Mouse (Mus musculus): Measurements from ENCODE around the gene Rpl36. TPM values are rescaled to one million over a fixed set of nuclear protein-coding genes. Genes with fewer than 3 reads are reported as not detected.

Rpl36 gene
- polyA plus RNA-seq, 1 experiment = 4,005 TPM

- Histone ChIP-seq H3K79me2 (ENCODE audit: control insufficient read depth, insufficient read depth) (peaks cover 20% of the 10 kb centered on the region), H3K79me3 (ENCODE audit: low read depth) (no peaks in the 10 kb centered on the region), H3K27me3 (ENCODE audit: control insufficient read depth, insufficient read depth, insufficient read length) (no peaks in the 10 kb centered on the region), H3K36me3 (ENCODE audit: control insufficient read depth, insufficient read depth) (peaks cover 80% of the 10 kb centered on the region), H3K4me3 (ENCODE audit: insufficient read depth, poor library complexity, severe bottlenecking) (no peak overlapping the region), H3ac (ENCODE audit: control insufficient read depth, insufficient read length, low read depth) (no peak overlapping the region)
- TF ChIP-seq MYOD1 (IDR thresholded peaks at IDR 0.05; ENCODE audit: control insufficient read depth, insufficient read length, low read depth) (no peak), MAX (IDR thresholded peaks at IDR 0.05) (no peak), CTCF (IDR thresholded peaks at IDR 0.05; ENCODE audit: control insufficient read depth, insufficient read depth, insufficient read length) (no peak), FOSL1 (IDR thresholded peaks at IDR 0.05; ENCODE audit: insufficient read depth, low read length, poor library complexity, severe bottlenecking) (no peak), CEBPB (IDR thresholded peaks at IDR 0.05; ENCODE audit: low read depth) (no peak), MYOG (IDR thresholded peaks at IDR 0.05; ENCODE audit: control insufficient read depth, extremely low read depth, insufficient read length) (no peak)
Measured at GRCm38 (mm10) chr17:56604070-56604380, 9.2 kb upstream of the Rpl36 start.

- H3K4me3 ChIP-seq (ENCODE audit: insufficient read depth, poor library complexity, severe bottlenecking) = no peak overlapping the region
- no peak overlapping the region for H3ac ChIP-seq (ENCODE audit: control insufficient read depth, insufficient read length, low read depth)
- TF ChIP-seq CEBPB (IDR thresholded peaks at IDR 0.05; ENCODE audit: low read depth) (no peak), MYOG (IDR thresholded peaks at IDR 0.05; ENCODE audit: control insufficient read depth, extremely low read depth, insufficient read length) (no peak), FOSL1 (IDR thresholded peaks at IDR 0.05; ENCODE audit: insufficient read depth, low read length, poor library complexity, severe bottlenecking) (no peak), USF1 (IDR thresholded peaks at IDR 0.05; ENCODE audit: low read depth) (no peak), CTCF (IDR thresholded peaks at IDR 0.05; ENCODE audit: control insufficient read depth, insufficient read depth, insufficient read length) (no peak), MYOD1 (IDR thresholded peaks at IDR 0.05; ENCODE audit: control insufficient read depth, insufficient read length, low read depth) (no peak), MAX (IDR thresholded peaks at IDR 0.05) (no peak)
- H3K79me2 ChIP-seq (ENCODE audit: control insufficient read depth, insufficient read depth) = peaks cover 23% of the 10 kb centered on the region
- H3K27me3 ChIP-seq (ENCODE audit: control insufficient read depth, insufficient read depth, insufficient read length) = no peaks in the 10 kb centered on the region
- no peaks in the 10 kb centered on the region for H3K79me3 ChIP-seq (ENCODE audit: low read depth)
- peaks cover 76% of the 10 kb centered on the region for H3K36me3 ChIP-seq (ENCODE audit: control insufficient read depth, insufficient read depth)
Measured at GRCm38 (mm10) chr17:56604422-56604821, 8.8 kb upstream of the Rpl36 start.

GRCm38 (mm10) chr17:56605431-56605830, 7.8 kb upstream of the Rpl36 start:
- no peaks in the 10 kb centered on the region for H3K27me3 ChIP-seq (ENCODE audit: control insufficient read depth, insufficient read depth, insufficient read length)
- no peak overlapping the region for H3K4me3 ChIP-seq (ENCODE audit: insufficient read depth, poor library complexity, severe bottlenecking)
- peaks cover 29% of the 10 kb centered on the region for H3K79me2 ChIP-seq (ENCODE audit: control insufficient read depth, insufficient read depth)
- H3K79me3 ChIP-seq (ENCODE audit: low read depth) = no peaks in the 10 kb centered on the region
- H3ac ChIP-seq (ENCODE audit: control insufficient read depth, insufficient read length, low read depth) = no peak overlapping the region
- TF ChIP-seq USF1 (IDR thresholded peaks at IDR 0.05; ENCODE audit: low read depth) = no peak
- no peak for TF ChIP-seq MYOG (IDR thresholded peaks at IDR 0.05; ENCODE audit: control insufficient read depth, extremely low read depth, insufficient read length)
- no peak for TF ChIP-seq FOSL1 (IDR thresholded peaks at IDR 0.05; ENCODE audit: insufficient read depth, low read length, poor library complexity, severe bottlenecking)
- TF ChIP-seq MAX (IDR thresholded peaks at IDR 0.05) = no peak
- no peak for TF ChIP-seq CTCF (IDR thresholded peaks at IDR 0.05; ENCODE audit: control insufficient read depth, insufficient read depth, insufficient read length)
- TF ChIP-seq CEBPB (IDR thresholded peaks at IDR 0.05; ENCODE audit: low read depth) = no peak
- TF ChIP-seq MYOD1 (IDR thresholded peaks at IDR 0.05; ENCODE audit: control insufficient read depth, insufficient read length, low read depth) = no peak
- H3K36me3 ChIP-seq (ENCODE audit: control insufficient read depth, insufficient read depth) = peaks cover 66% of the 10 kb centered on the region

GRCm38 (mm10) chr17:56607521-56608062, 5.6 kb upstream of the Rpl36 start:
- Histone ChIP-seq H3K79me3 (ENCODE audit: low read depth) (no peaks in the 10 kb centered on the region), H3K4me3 (ENCODE audit: insufficient read depth, poor library complexity, severe bottlenecking) (no peak overlapping the region), H3K36me3 (ENCODE audit: control insufficient read depth, insufficient read depth) (peaks cover 45% of the 10 kb centered on the region)

GRCm38 (mm10) chr17:56608699-56609098, 4.5 kb upstream of the Rpl36 start:
- Histone ChIP-seq H3K79me3 (ENCODE audit: low read depth) (peaks cover 3% of the 10 kb centered on the region), H3K27me3 (ENCODE audit: control insufficient read depth, insufficient read depth, insufficient read length) (no peaks in the 10 kb centered on the region), H3ac (ENCODE audit: control insufficient read depth, insufficient read length, low read depth) (peak overlapping the region; percentile 43), H3K4me3 (ENCODE audit: insufficient read depth, poor library complexity, severe bottlenecking) (peak overlapping the region; percentile 42), H3K79me2 (ENCODE audit: control insufficient read depth, insufficient read depth) (peaks cover 39% of the 10 kb centered on the region), H3K36me3 (ENCODE audit: control insufficient read depth, insufficient read depth) (peaks cover 36% of the 10 kb centered on the region)
- no peak for TF ChIP-seq USF1 (IDR thresholded peaks at IDR 0.05; ENCODE audit: low read depth)
- TF ChIP-seq MYOG (IDR thresholded peaks at IDR 0.05; ENCODE audit: control insufficient read depth, extremely low read depth, insufficient read length) = no peak
- TF ChIP-seq FOSL1 (IDR thresholded peaks at IDR 0.05; ENCODE audit: insufficient read depth, low read length, poor library complexity, severe bottlenecking) = no peak
- TF ChIP-seq MYOD1 (IDR thresholded peaks at IDR 0.05; ENCODE audit: control insufficient read depth, insufficient read length, low read depth) = no peak
- no peak for TF ChIP-seq MAX (IDR thresholded peaks at IDR 0.05)
- TF ChIP-seq CEBPB (IDR thresholded peaks at IDR 0.05; ENCODE audit: low read depth) = no peak
- TF ChIP-seq CTCF (IDR thresholded peaks at IDR 0.05; ENCODE audit: control insufficient read depth, insufficient read depth, insufficient read length) = no peak

More at GRCm38 (mm10) chr17:56607521-56608062, 5.6 kb upstream of the Rpl36 start:
- Histone ChIP-seq H3K79me2 (ENCODE audit: control insufficient read depth, insufficient read depth) (peaks cover 32% of the 10 kb centered on the region), H3K27me3 (ENCODE audit: control insufficient read depth, insufficient read depth, insufficient read length) (no peaks in the 10 kb centered on the region), H3ac (ENCODE audit: control insufficient read depth, insufficient read length, low read depth) (no peak overlapping the region)
- TF ChIP-seq USF1 (IDR thresholded peaks at IDR 0.05; ENCODE audit: low read depth) = no peak
- TF ChIP-seq MYOG (IDR thresholded peaks at IDR 0.05; ENCODE audit: control insufficient read depth, extremely low read depth, insufficient read length) = no peak

Measured in C2C12 (cell line).